Mouse (Mus musculus) limb, embryonic 14.5 days (tissue): ENCODE data around the gene Olfr803. TPM values are rescaled to one million over a fixed set of nuclear protein-coding genes. Genes with fewer than 3 reads are reported as not detected.

ENCODE experiments used
- ATAC-seq: fragments of 200-750 bp; cut with Nextera tagmentation; 2 replicates; pipeline ENCODE4 v1.8.0; 2017; ENCODE audit warnings: low read depth, moderate number of reproducible peaks, moderate TSS enrichment; ENCODE audit not compliant: low FRiP score
- DNase-seq: peaks from one replicate; pipeline ENCODE4 v3.0.0-alpha.2; 2015; ENCODE audit warnings: low spot score
- H3K27ac ChIP-seq: fragments of 300-500 bp; sonication (generic); replicated peaks from 2 replicates; pipeline ENCODE4 v1.5.1; 2014; ENCODE audit warnings: low read depth, mild to moderate bottlenecking, low read length, moderate library complexity, mixed read lengths
- H3K27me3 ChIP-seq: fragments of 300-500 bp; sonication (generic); 2 replicates; pipeline ENCODE4 v1.6.1; 2014; ENCODE audit warnings: low read length, mixed read lengths; ENCODE audit not compliant: control insufficient read depth, insufficient read depth
- H3K36me3 ChIP-seq: fragments of 300-500 bp; sonication (generic); 2 replicates; pipeline ENCODE4 v1.6.1; 2014; ENCODE audit warnings: mild to moderate bottlenecking, low read length, moderate library complexity, mixed read lengths; ENCODE audit not compliant: control insufficient read depth, insufficient read depth
- H3K4me1 ChIP-seq: fragments of 300-500 bp; sonication (generic); 2 replicates; pipeline ENCODE4 v1.6.1; 2014; ENCODE audit warnings: antibody characterized with exemption, low read length, mixed read lengths; ENCODE audit not compliant: control insufficient read depth, insufficient read depth
- H3K4me2 ChIP-seq: fragments of 300-500 bp; sonication (generic); replicated peaks from 2 replicates; pipeline ENCODE4 v1.6.1; 2014; ENCODE audit warnings: low read depth, mild to moderate bottlenecking, low read length, moderate library complexity; ENCODE audit not compliant: severe bottlenecking
- H3K4me3 ChIP-seq: fragments of 300-500 bp; sonication (generic); replicated peaks from 2 replicates; pipeline ENCODE4 v1.5.1; 2014; ENCODE audit warnings: low read length
- H3K9ac ChIP-seq: fragments of 300-500 bp; sonication (generic); 2 replicates; pipeline ENCODE4 v1.6.1; 2014; ENCODE audit warnings: mild to moderate bottlenecking, low read depth, low read length, moderate library complexity; ENCODE audit not compliant: severe bottlenecking
- H3K9me3 ChIP-seq: fragments of 300-500 bp; sonication (generic); 2 replicates; pipeline ENCODE4 v1.6.1; 2016; ENCODE audit warnings: low read length; ENCODE audit not compliant: control insufficient read depth
- POLR2A ChIP-seq: fragments of 200-500 bp; IDR thresholded peaks from 2 replicates; pipeline ENCODE4 v1.8.0; 2012; ENCODE audit warnings: inconsistent platforms, mild to moderate bottlenecking, moderate library complexity, borderline replicate concordance; ENCODE audit not compliant: insufficient read depth, insufficient read length; ENCODE audit errors: extremely low read depth
- WGBS: fragments of 180-500 bp; shearing (Covaris S2); extraction: QIAGEN DNeasy Blood & Tissue Kit; methylation state at CpG from one replicate; pipeline ENCODE4 v1.1.7; 2014; 5-methylcytosine and 5-hydroxymethylcytosine counted together
- polyA plus RNA-seq, 2 experiments: library from polyadenylated mRNA; depleted of rRNA in 1 of 2; stranded (reverse) in 1 of 2; unstranded in 1 of 2; fragments of >200 nt; fragmentation: Nextera tagmentation in 1 of 2; extraction: Ambion mirVana in 1 of 2; gene quantifications; 2 replicates each; pipeline versions ENCODE4 v1.2.1 to v1.2.3; 2012 to 2014

Gene Olfr803
- polyA plus RNA-seq (2012; rRNA removed) (not detected in 2 replicates), polyA plus RNA-seq (2014; fragmentation: Nextera tagmentation; extraction: Ambion mirVana) (not detected in 2 replicates)

DNA sequence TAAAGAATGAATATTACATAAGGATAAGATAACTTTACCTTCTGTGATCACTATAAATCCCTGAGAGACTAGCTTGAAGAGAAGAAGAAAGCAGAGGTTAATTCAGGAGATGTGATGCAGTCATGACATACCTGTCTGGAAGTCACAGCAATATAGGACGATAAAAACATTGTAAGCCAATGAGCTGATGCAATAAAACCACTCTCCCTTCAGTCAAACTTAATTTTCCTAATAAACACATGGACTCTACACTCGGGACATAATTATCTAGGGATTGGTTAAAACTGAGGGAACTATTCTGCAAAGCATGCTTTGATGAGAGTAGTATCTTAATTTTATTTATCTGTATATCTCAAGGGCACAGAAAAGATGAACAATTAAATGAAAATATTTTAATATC, at the start of gene Olfr803:
TSS of gene Olfr803 (minus strand) at position 101 of the 400 bp plus-strand sequence.
- Histone ChIP-seq H3K27ac (no peak within 1 kb of the TSS), H3K9me3 (no peaks in the 10 kb centered on the region), H3K9ac (no peak within 1 kb of the TSS), H3K36me3 (no peaks in the 10 kb centered on the region), H3K4me1 (no peaks in the 10 kb centered on the region), H3K4me3 (no peak within 1 kb of the TSS), H3K4me2 (no peak within 1 kb of the TSS), H3K27me3 (no peaks in the 10 kb centered on the region)
- ATAC-seq (no peak), DNase-seq (no peak)
- WGBS, result 62% methylated on average over 2 of the region's 2 CpGs
- no peak for TF ChIP-seq POLR2A

DNA sequence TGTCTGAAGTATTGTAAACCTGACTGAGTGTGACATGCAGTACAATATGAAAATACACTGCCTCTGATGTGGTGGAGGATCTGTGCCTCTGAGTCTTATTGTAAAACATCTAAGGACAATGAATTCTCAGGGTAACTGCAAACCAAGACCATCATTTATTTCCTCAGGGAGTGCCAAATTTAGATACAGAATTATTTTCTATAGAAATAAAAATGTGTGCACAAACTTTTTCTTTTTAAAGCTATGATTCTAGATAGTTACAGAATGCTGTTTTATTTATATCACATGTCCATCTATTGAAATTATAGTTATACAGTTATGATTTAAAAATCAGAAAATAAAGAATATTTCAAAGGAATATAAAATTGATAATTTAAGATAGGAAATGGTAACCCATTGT, 47.7 kb upstream of the Olfr803 start, which contains the start of gene Olfr806:
TSS of gene Olfr806 (minus strand) at position 101 of the 400 bp plus-strand sequence.
- no peak for TF ChIP-seq POLR2A
- H3K27ac ChIP-seq, result no peak within 1 kb of the TSS

DNA sequence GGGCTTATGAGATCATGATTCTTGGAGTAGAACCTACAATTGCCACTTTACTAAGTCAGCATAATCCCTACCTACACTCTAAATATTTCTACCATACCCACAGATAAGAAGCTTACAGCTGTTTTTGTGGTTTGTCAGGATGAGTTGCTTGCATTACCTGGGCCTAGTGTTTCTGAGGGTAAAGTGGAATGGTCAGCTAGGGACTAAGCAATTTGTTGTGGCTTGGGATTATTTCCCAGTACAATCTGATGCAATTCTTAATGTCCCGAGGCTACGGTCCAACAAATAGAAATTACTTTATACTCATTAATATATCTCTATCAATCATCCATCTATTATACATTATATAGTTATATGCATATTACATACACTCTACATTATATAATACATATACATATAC, 35.2 kb upstream of the Olfr803 start, which contains the start of gene Olfr805:
TSS of gene Olfr805 (minus strand) at position 101 of the 400 bp plus-strand sequence.
- no peaks in the 10 kb centered on the region for H3K27me3 ChIP-seq
- whole genome bisulfite sequencing, result 91% methylated on average over 2 of the region's 2 CpGs
- TF ChIP-seq POLR2A, result no peak
- no peaks in the 10 kb centered on the region for H3K36me3 ChIP-seq
- no peak within 1 kb of the TSS for H3K4me2 ChIP-seq
- H3K27ac ChIP-seq, result no peak within 1 kb of the TSS
- H3K9me3 ChIP-seq, result no peaks in the 10 kb centered on the region
- no peak within 1 kb of the TSS for H3K4me3 ChIP-seq
- no peaks in the 10 kb centered on the region for H3K4me1 ChIP-seq
- no peak for ATAC-seq
- DNase-seq, result no peak
- no peak within 1 kb of the TSS for H3K9ac ChIP-seq

More for the DNA sequence above, 47.7 kb upstream of the Olfr803 start, which contains the start of gene Olfr806:
- no peak within 1 kb of the TSS for H3K9ac ChIP-seq
- DNase-seq, result no peak
- H3K4me1 ChIP-seq, result no peaks in the 10 kb centered on the region
- no peaks in the 10 kb centered on the region for H3K27me3 ChIP-seq
- ATAC-seq, result no peak
- H3K4me2 ChIP-seq, result no peak within 1 kb of the TSS
- no peak within 1 kb of the TSS for H3K4me3 ChIP-seq
- no peaks in the 10 kb centered on the region for H3K9me3 ChIP-seq
- H3K36me3 ChIP-seq, result no peaks in the 10 kb centered on the region

DNA sequence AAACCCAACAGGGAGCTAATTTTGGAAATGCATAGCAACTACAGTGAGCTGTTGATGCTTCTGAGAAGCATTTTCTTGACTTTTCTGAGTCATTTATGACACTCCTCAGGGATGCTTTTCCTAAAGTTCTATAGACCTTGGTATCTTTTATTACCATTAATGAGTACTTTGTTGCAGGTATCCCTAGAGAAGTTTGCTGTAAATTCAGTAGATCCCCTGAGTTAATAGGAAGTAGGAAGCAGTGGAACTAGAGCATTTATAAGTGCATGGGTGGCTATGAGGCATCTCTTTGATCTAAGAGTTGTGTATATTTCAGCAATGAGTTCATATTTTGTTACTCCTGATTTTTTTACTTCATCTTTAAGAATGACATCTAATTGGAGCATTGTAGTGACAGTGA, 8.8 kb upstream of the Olfr803 start, which contains the start of gene Olfr804:
TSS of gene Olfr804 (plus strand) at position 301 of the 400 bp plus-strand sequence.
- no peak for TF ChIP-seq POLR2A
- H3K9me3 ChIP-seq, result no peaks in the 10 kb centered on the region
- ATAC-seq, result no peak
- H3K4me1 ChIP-seq, result no peaks in the 10 kb centered on the region
- H3K4me3 ChIP-seq, result no peak within 1 kb of the TSS
- H3K36me3 ChIP-seq, result no peaks in the 10 kb centered on the region
- no peak within 1 kb of the TSS for H3K4me2 ChIP-seq
- no peaks in the 10 kb centered on the region for H3K27me3 ChIP-seq
- DNase-seq, result no peak
- no peak within 1 kb of the TSS for H3K27ac ChIP-seq
- H3K9ac ChIP-seq, result no peak within 1 kb of the TSS

DNA sequence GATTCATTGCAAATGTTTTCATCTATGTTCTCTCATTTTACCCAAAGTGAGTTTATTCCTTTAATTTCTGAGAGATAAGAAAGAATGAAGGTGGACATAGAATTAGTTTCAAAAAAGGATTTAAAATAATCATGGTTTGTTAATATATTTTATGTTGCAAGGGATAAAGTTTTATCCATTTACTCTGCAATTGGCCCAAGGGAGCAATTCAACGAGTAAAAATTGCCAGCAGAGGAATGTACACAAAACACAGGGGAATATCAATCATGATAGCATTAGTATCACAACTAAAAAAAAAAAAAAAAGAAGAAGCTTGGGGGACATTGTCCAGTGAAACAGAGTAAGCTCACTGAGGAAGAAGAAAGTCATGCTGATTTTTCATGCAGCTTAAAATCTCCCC, 6.0 kb downstream of the Olfr803 start, which contains the start of gene Olfr802:
TSS of gene Olfr802 (minus strand) at position 101 of the 400 bp plus-strand sequence.
- Histone ChIP-seq H3K4me3 (no peak within 1 kb of the TSS), H3K4me1 (no peaks in the 10 kb centered on the region), H3K9ac (no peak within 1 kb of the TSS), H3K27me3 (no peaks in the 10 kb centered on the region), H3K9me3 (no peaks in the 10 kb centered on the region), H3K4me2 (no peak within 1 kb of the TSS), H3K27ac (no peak within 1 kb of the TSS), H3K36me3 (no peaks in the 10 kb centered on the region)
- 70% methylated on average over 1 of the region's 1 CpGs for WGBS
- DNase-seq (no peak), ATAC-seq (no peak)
- no peak for TF ChIP-seq POLR2A
